Mouse (Mus musculus) embryonic facial prominence, embryonic 14.5 days (tissue): ENCODE measurements around the gene Stk11ip. TPM values are rescaled to one million over a fixed set of nuclear protein-coding genes. Genes with fewer than 3 reads are reported as not detected.

Experiments used
- ATAC-seq: fragments of 200-750 bp; cut with Nextera tagmentation; 2 replicates; pipeline ENCODE4 v1.8.0; 2017; ENCODE audit warnings: low read depth, moderate number of reproducible peaks, moderate TSS enrichment
- DNase-seq: peaks from one replicate; pipeline ENCODE4 v3.0.0-alpha.2; 2015; ENCODE audit warnings: low spot score
- H3K27ac ChIP-seq: fragments of 300-500 bp; sonication (generic); replicated peaks from 2 replicates; pipeline ENCODE4 v1.5.1; 2014; ENCODE audit warnings: low read depth, mild to moderate bottlenecking, low read length, moderate library complexity
- H3K27me3 ChIP-seq: fragments of 300-500 bp; sonication (generic); replicated peaks from 2 replicates; pipeline ENCODE4 v1.6.1; 2014; ENCODE audit warnings: low read length; ENCODE audit not compliant: control insufficient read depth, insufficient read depth
- H3K36me3 ChIP-seq: fragments of 300-500 bp; sonication (generic); 2 replicates; pipeline ENCODE4 v1.6.1; 2014; ENCODE audit warnings: low read length, mixed read lengths; ENCODE audit not compliant: control insufficient read depth, insufficient read depth
- H3K4me1 ChIP-seq: fragments of 300-500 bp; sonication (generic); 2 replicates; pipeline ENCODE4 v1.6.1; 2014; ENCODE audit warnings: antibody characterized with exemption, low read length; ENCODE audit not compliant: control insufficient read depth, insufficient read depth
- H3K4me2 ChIP-seq: fragments of 300-500 bp; sonication (generic); 2 replicates; pipeline ENCODE4 v1.6.1; 2014; ENCODE audit warnings: low read depth, mild to moderate bottlenecking, low read length, moderate library complexity, mixed read lengths
- H3K4me3 ChIP-seq: fragments of 300-500 bp; sonication (generic); 2 replicates; pipeline ENCODE4 v1.5.1; 2014; ENCODE audit warnings: low read depth, mild to moderate bottlenecking, low read length
- H3K9ac ChIP-seq: fragments of 300-500 bp; sonication (generic); 2 replicates; pipeline ENCODE4 v1.6.1; 2014; ENCODE audit warnings: low read depth, mild to moderate bottlenecking, low read length, moderate library complexity, mixed read lengths
- H3K9me3 ChIP-seq: fragments of 300-500 bp; sonication (generic); 2 replicates; pipeline ENCODE4 v1.6.1; 2016; ENCODE audit warnings: low read length; ENCODE audit not compliant: control insufficient read depth
- WGBS: fragments of 180-500 bp; shearing (Covaris S2); extraction: QIAGEN DNeasy Blood & Tissue Kit; methylation state at CpG from one replicate; pipeline ENCODE4 v1.1.7; 2014; 5-methylcytosine and 5-hydroxymethylcytosine counted together
- polyA plus RNA-seq: library from polyadenylated mRNA; unstranded; fragments of >200 nt; fragmentation: Nextera tagmentation; extraction: Ambion mirVana; gene quantifications from 2 replicates; pipeline ENCODE4 v1.2.1, GENCODE M21; 2014

Stk11ip gene
- polyA plus RNA-seq, 1 experiment from 2014 or later: 13.1 TPM

DNA sequence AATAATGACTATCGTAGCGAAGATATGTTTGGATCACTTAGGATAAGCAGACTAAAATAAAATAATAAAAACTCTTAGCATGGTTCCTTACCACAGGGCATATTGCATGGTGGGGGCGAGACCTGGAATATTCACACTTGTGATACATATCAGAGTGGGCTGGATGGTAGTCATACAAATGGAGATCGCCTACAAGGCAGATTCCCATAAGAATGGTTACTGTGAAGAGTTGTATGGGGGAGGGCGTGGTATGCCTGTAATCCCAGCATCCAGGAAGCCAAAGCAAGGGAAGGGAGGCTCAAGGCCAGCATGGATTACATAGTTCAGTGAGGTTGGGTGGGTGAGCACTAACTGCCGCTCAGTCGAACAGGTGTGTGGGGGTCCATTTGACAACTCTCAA lies 40.6 kb upstream of the Stk11ip start:
- Histone ChIP-seq H3K9ac (no peak overlapping the region), H3K4me1 (peaks cover 9% of the 10 kb centered on the region), H3K4me3 (no peak overlapping the region), H3K36me3 (peaks cover 15% of the 10 kb centered on the region), H3K4me2 (no peak overlapping the region), H3K27ac (no peak overlapping the region), H3K27me3 (peaks cover 46% of the 10 kb centered on the region), H3K9me3 (no peaks in the 10 kb centered on the region)
- ATAC-seq (no peak), DNase-seq (no peak)
- WGBS: 82% methylated on average over 7 of the region's 7 CpGs

GRCm38 (mm10) chr1:75486561-75486960 lies 34.8 kb upstream of the Stk11ip start:
- Histone ChIP-seq H3K9me3 (no peaks in the 10 kb centered on the region), H3K27me3 (peaks cover 58% of the 10 kb centered on the region), H3K4me2 (peak overlapping the region; percentile 89; the same call in 1 of the 2 replicates), H3K4me1 (peaks cover 16% of the 10 kb centered on the region), H3K4me3 (peak overlapping the region; percentile 55; the same call in 1 of the 2 replicates), H3K27ac (no peak overlapping the region), H3K36me3 (peaks cover 28% of the 10 kb centered on the region), H3K9ac (no peak overlapping the region)
- 8% methylated on average over 17 of the region's 24 CpGs for WGBS
- ATAC-seq (no peak), DNase-seq (no peak)

GRCm38 (mm10) chr1:75487040-75487404 lies 34.3 kb upstream of the Stk11ip start:
- 2% methylated on average over 13 of the region's 13 CpGs for WGBS
- peak overlapping the region; percentile 51 for H3K9ac ChIP-seq
- DNase-seq: peak; percentile 4
- H3K4me2 ChIP-seq: peak overlapping the region; percentile 89
- peaks cover 33% of the 10 kb centered on the region for H3K36me3 ChIP-seq
- ATAC-seq: peak; percentile 15; the same call in 1 of the 2 replicates
- no peaks in the 10 kb centered on the region for H3K9me3 ChIP-seq
- H3K4me3 ChIP-seq: peak overlapping the region; percentile 55
- H3K27me3 ChIP-seq: peaks cover 58% of the 10 kb centered on the region
- peaks cover 16% of the 10 kb centered on the region for H3K4me1 ChIP-seq
- no peak overlapping the region for H3K27ac ChIP-seq

DNA sequence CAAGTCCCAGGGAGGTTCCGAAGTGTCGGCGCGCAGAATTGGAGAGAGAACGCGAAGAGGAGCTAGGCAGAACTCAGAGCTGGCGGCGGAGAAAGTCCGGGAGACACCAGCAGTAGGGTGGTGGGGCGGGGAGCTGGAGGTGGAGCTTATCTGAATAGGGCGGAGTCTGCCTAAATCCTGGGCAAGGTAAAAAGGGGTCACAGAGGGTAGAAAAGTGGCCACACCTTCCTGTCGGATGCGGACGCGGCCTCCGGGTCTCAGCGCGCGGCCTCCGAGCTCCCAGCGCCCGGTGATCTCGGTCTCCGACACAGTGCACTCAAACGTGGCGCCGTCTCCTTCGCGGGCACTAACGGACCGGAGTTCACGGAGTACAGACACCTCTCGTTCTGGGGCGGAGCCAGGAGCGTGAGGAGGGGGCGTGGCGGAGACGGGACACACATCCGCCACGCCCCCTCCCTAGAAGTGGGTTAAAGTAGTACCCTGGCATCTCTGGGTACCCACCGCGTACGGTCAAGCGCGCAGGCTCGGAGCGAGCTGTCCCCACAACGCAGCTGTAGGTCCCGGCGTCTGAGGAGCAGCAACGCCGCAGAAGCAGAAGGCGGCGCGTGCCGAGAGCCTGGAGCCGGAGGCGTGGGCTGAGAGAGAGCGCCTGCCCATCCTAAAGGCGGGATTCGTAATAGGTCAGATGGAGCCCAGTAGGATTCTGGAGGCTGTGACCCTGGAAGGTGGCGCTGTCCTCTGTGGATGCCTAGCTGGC lies 33.7 kb upstream of the Stk11ip start:
- ATAC-seq: peak; percentile 67
- H3K27me3 ChIP-seq: peaks cover 53% of the 10 kb centered on the region
- H3K9me3 ChIP-seq: no peaks in the 10 kb centered on the region
- peak overlapping the region; percentile 89 for H3K4me2 ChIP-seq
- H3K27ac ChIP-seq: no peak overlapping the region
- under 1% methylated on average over 34 of the region's 62 CpGs for WGBS
- H3K4me3 ChIP-seq: peak overlapping the region; percentile 55
- DNase-seq: peak; percentile 86
- H3K4me1 ChIP-seq: peaks cover 16% of the 10 kb centered on the region
- H3K9ac ChIP-seq: peak overlapping the region; percentile 51
- H3K36me3 ChIP-seq: peaks cover 38% of the 10 kb centered on the region

DNA sequence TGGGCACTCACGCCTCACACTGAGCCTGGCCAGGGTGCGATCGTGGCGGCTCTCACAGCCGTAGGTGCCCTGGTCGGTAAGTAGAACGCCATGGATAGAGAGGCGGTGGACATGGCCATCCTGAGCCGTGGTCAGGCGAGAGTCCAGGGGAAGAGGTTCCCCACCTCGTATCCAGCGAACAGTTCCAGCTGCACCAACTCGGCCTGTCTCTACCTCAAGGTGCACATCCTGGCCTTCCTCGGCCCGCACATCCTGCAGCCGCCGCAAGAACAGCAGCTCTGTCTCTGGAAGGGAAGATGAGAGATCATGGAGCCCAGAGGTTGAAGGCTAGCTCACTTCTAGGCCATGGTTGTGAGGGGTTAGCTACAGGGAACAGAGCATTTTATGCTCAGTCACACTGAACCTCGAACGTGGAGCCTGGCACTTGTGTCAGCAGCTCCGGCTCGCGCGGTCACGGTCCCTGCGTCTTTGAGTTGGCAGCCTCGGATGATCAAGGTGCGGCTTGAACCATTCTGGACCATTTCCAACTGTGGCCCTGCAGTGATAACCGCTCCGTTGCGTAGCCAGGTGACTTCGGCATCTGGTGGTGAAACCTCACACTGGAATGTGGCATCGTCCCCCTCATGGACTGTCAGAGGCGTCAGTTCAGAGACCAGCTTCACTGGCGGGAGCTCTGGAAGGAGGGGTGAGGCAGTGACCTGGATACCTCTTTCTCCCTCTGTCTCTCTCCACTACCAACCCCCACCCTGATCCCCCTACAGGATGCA lies 30.4 kb upstream of the Stk11ip start:
- H3K36me3 ChIP-seq: peaks cover 55% of the 10 kb centered on the region
- peaks cover 21% of the 10 kb centered on the region for H3K27me3 ChIP-seq
- no peak overlapping the region for H3K4me3 ChIP-seq
- peaks cover 16% of the 10 kb centered on the region for H3K4me1 ChIP-seq
- H3K9ac ChIP-seq: no peak overlapping the region
- H3K27ac ChIP-seq: no peak overlapping the region
- no peaks in the 10 kb centered on the region for H3K9me3 ChIP-seq
- no peak for ATAC-seq
- DNase-seq: no peak
- H3K4me2 ChIP-seq: no peak overlapping the region
- WGBS: 88% methylated on average over 34 of the region's 34 CpGs

GRCm38 (mm10) chr1:75492579-75493170 lies 28.7 kb upstream of the Stk11ip start:
- no peak overlapping the region for H3K4me2 ChIP-seq
- ATAC-seq (no peak), DNase-seq (no peak)
- H3K27me3 ChIP-seq: 0 out of 2 replicates have a peak, but pooled peaks cover 5% of the 10 kb centered on the region
- no peak overlapping the region for H3K4me3 ChIP-seq
- no peak overlapping the region for H3K27ac ChIP-seq
- 0 out of 2 replicates have a peak, but pooled peaks cover 4% of the 10 kb centered on the region for H3K4me1 ChIP-seq
- WGBS: 44% methylated on average over 22 of the region's 24 CpGs
- H3K9ac ChIP-seq: no peak overlapping the region
- no peaks in the 10 kb centered on the region for H3K9me3 ChIP-seq
- H3K36me3 ChIP-seq: peaks cover 72% of the 10 kb centered on the region

DNA sequence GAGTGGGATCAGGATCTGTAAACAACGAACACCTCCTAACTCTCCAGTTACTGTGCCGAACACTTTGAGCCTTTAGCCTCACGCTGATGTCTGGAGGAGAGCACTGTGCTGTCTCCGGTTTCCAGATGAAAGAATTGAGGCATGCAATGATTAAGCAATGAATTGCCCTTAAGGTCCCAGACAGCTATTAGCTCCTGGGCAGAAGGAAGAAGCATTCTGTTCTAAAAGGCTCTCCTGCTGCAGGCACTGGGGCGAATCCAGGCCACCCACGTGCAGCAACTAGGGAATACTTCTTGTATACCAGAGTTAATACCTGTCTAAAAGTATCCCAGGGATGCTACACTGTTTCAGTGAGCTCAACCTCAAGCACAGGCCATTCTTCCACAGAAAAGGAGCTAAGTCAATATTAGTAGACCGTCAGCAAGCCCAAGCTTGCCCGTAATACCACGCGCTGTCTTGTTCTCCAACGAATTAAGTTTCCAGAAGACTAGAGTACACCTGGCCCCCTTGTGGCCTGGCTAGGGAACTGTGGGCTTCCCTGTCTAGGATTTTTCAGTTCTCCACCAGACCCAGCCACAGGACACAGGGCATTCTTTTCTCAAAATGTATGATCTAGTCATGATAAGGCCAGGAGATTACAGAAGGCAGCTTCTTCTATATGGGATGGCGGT lies 26.3 kb upstream of the Stk11ip start:
- ATAC-seq (peak; percentile 56), DNase-seq (peak; percentile 84)
- H3K27me3 ChIP-seq: no peaks in the 10 kb centered on the region
- no peaks in the 10 kb centered on the region for H3K4me1 ChIP-seq
- no peak overlapping the region for H3K4me3 ChIP-seq
- H3K9ac ChIP-seq: 0 out of 2 replicates have a peak overlapping the region, but pooled peaks have one; percentile 22
- H3K36me3 ChIP-seq: peaks cover 83% of the 10 kb centered on the region
- H3K27ac ChIP-seq: peak overlapping the region; percentile 15; the same call in 1 of the 2 replicates
- no peaks in the 10 kb centered on the region for H3K9me3 ChIP-seq
- 54% methylated on average over 12 of the region's 12 CpGs for WGBS
- no peak overlapping the region for H3K4me2 ChIP-seq

GRCm38 (mm10) chr1:75498897-75499296 lies 22.4 kb upstream of the Stk11ip start:
- ATAC-seq (no peak), DNase-seq (no peak)
- Histone ChIP-seq H3K9ac (no peak overlapping the region), H3K4me3 (no peak overlapping the region), H3K27me3 (no peaks in the 10 kb centered on the region), H3K36me3 (peaks cover 89% of the 10 kb centered on the region), H3K9me3 (no peaks in the 10 kb centered on the region), H3K4me1 (no peaks in the 10 kb centered on the region), H3K4me2 (no peak overlapping the region), H3K27ac (no peak overlapping the region)
- WGBS: 85% methylated on average over 4 of the region's 4 CpGs
